Mouse (Mus musculus) spleen, postnatal 10 days (tissue): ENCODE results near the gene Gm10638.

ENCODE experiments used
- DNase-seq, 2 experiments: peaks; one replicate each; pipeline ENCODE4 v3.0.0; 2021 to 2022; ENCODE audit warnings: low spot score in 2 of 2

Gene Gm10638

GRCm38 (mm10) chr8:86786498-86786897 is 41.0 kb downstream of the Gm10638 start:
- no peak for DNase-seq

- DNase-seq: no peak
Observed at GRCm38 (mm10) chr8:86787891-86788420, 42.5 kb downstream of the Gm10638 start.

- DNase-seq: no peak
Observed at GRCm38 (mm10) chr8:86789576-86789975, 44.1 kb downstream of the Gm10638 start.

- DNase-seq: no peak
Observed at GRCm38 (mm10) chr8:86791542-86791941, 46.0 kb downstream of the Gm10638 start.

GRCm38 (mm10) chr8:86794716-86795115 is 49.2 kb downstream of the Gm10638 start:
- no peak for DNase-seq
